Mouse (Mus musculus): ENCODE data around the gene Clba1. TPM values are rescaled to one million over a fixed set of nuclear protein-coding genes. Genes with fewer than 3 reads are reported as not detected.

The Clba1 gene
- polyA plus RNA-seq, 1 experiment from 2014 or later: 6.0 TPM

DNA sequence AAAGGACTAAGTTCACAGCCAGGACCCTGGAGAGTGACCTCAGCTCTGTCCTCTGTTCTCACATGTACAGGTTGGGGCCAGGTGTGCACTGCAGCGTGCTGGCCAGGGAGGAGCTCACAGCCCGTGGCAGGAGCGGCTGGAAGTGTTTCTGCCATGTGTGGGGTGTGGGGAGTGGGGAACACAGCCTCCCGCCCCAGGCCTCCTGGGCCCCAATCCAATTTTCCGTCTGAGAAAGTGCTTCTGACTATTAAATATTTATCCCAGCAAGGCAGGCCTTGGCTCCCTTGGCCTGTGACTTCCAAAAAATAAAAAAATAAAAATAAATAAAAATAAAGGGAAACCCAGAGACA, 10.4 kb upstream of the Clba1 start:
- WGBS: 36% methylated on average over 5 of the region's 5 CpGs
- no peaks in the 10 kb centered on the region for H3K9me3 ChIP-seq (replicated peaks; ENCODE audit: control insufficient read depth, low read length)
- ATAC-seq (replicated peaks; ENCODE audit: extremely low read depth, insufficient read depth, low FRiP score): no peak
- H3K27me3 ChIP-seq (ENCODE audit: control insufficient read depth, insufficient read depth, low read length): peaks cover 16% of the 10 kb centered on the region
- no peak overlapping the region for H3K4me3 ChIP-seq (ENCODE audit: low read length)
- no peak overlapping the region for H3K27ac ChIP-seq (ENCODE audit: low read length)
- no peak overlapping the region for H3K4me2 ChIP-seq (ENCODE audit: low read depth, low read length)
- H3K9ac ChIP-seq (ENCODE audit: low read length): 0 out of 2 replicates have a peak overlapping the region, but pooled peaks have one; percentile 38
- H3K36me3 ChIP-seq (ENCODE audit: control insufficient read depth, insufficient read depth): no peaks in the 10 kb centered on the region
- peaks cover 58% of the 10 kb centered on the region for H3K4me1 ChIP-seq (ENCODE audit: control insufficient read depth, insufficient read depth, low read length)

DNA sequence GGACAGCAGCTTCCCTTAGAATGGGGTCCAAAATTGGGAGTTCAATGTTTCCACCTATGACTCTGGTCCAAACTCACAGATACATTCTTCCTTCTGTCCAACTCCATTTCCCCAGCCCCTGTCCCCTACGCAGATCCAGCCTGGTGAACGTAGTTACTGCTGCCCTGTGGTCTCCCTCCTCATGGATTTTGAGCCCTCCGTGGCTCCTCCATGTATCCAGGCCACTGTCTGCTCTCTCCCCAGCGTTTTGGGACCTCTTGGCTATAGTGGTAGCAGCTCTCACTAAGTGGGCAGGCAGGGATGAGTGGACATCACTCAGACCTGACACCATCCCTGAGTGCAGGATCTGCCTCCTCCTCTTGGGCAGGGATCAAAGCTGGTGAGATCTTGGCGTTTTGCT, 10.0 kb upstream of the Clba1 start:
- no peak for ATAC-seq (replicated peaks; ENCODE audit: extremely low read depth, insufficient read depth, low FRiP score)
- Histone ChIP-seq H3K4me3 (ENCODE audit: low read length) (no peak overlapping the region), H3K27ac (ENCODE audit: low read length) (no peak overlapping the region), H3K4me2 (ENCODE audit: low read depth, low read length) (no peak overlapping the region), H3K9ac (ENCODE audit: low read length) (no peak overlapping the region), H3K27me3 (ENCODE audit: control insufficient read depth, insufficient read depth, low read length) (peaks cover 18% of the 10 kb centered on the region), H3K9me3 (replicated peaks; ENCODE audit: control insufficient read depth, low read length) (no peaks in the 10 kb centered on the region), H3K36me3 (ENCODE audit: control insufficient read depth, insufficient read depth) (no peaks in the 10 kb centered on the region), H3K4me1 (ENCODE audit: control insufficient read depth, insufficient read depth, low read length) (peaks cover 54% of the 10 kb centered on the region)
- WGBS: 72% methylated on average over 5 of the region's 5 CpGs

DNA sequence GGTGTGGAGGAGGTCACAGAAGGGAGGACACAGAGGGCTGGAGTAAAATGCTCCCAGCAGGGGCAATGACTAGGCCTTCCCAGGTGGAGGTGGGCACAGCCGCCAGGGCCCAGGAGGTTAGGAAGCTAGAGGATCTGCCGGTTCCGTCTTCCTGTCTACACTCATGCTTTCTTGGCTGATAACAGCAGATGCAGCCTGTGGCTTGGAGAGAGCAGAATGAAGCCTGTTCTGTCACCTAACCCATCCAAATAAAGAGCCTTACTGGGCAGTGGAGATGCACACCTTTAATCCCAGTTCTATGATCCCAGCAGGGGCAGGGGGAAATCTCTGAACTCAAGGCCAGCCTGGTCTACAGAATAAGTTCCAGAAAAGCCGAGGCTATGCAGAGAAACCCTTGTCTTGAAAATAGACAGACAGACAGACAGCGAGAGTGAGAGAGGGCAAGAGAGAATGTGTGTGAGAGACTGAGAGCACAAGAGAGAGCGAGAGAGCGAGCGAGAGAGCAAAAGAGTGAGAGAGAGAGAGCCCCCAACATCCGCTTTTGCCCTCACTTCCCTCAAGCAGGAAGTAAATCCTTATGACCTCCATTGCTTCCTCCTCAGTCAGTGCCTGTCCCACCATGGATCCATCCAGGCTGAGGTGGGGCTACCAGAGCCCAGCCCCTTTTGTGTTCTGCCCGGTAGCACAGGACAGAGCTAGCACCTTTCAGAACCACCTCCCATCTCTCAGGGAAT, 9.3 kb upstream of the Clba1 start:
- Histone ChIP-seq H3K27me3 (ENCODE audit: control insufficient read depth, insufficient read depth, low read length) (peaks cover 18% of the 10 kb centered on the region), H3K4me3 (ENCODE audit: low read length) (no peak overlapping the region), H3K9ac (ENCODE audit: low read length) (no peak overlapping the region), H3K27ac (ENCODE audit: low read length) (no peak overlapping the region), H3K9me3 (replicated peaks; ENCODE audit: control insufficient read depth, low read length) (no peaks in the 10 kb centered on the region), H3K36me3 (ENCODE audit: control insufficient read depth, insufficient read depth) (no peaks in the 10 kb centered on the region), H3K4me1 (ENCODE audit: control insufficient read depth, insufficient read depth, low read length) (peaks cover 51% of the 10 kb centered on the region), H3K4me2 (ENCODE audit: low read depth, low read length) (no peak overlapping the region)
- ATAC-seq (replicated peaks; ENCODE audit: extremely low read depth, insufficient read depth, low FRiP score): no peak
- WGBS: 75% methylated on average over 10 of the region's 10 CpGs

DNA sequence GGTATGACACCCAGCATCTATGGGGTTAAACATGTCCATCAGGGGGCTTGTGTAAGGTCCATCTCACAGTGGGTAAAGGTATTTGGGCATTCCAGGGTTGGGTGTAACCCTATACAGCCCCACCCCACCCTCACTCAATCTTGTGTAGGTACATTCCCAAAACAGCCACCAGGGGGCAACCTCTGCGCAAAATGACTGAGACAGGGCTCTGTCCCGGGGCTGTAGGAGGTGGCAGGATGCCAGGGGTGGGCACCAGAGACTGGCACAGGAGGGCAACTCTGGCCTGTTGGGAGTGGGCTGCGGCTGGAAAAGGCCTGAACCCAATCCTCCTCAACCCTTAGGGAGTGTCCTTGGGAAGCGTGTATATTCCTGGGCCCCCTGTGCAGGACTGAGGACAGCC, 8.3 kb upstream of the Clba1 start:
- no peak overlapping the region for H3K4me2 ChIP-seq (ENCODE audit: low read depth, low read length)
- peaks cover 41% of the 10 kb centered on the region for H3K4me1 ChIP-seq (ENCODE audit: control insufficient read depth, insufficient read depth, low read length)
- no peaks in the 10 kb centered on the region for H3K9me3 ChIP-seq (replicated peaks; ENCODE audit: control insufficient read depth, low read length)
- H3K36me3 ChIP-seq (ENCODE audit: control insufficient read depth, insufficient read depth): no peaks in the 10 kb centered on the region
- H3K4me3 ChIP-seq (ENCODE audit: low read length): no peak overlapping the region
- ATAC-seq (replicated peaks; ENCODE audit: extremely low read depth, insufficient read depth, low FRiP score): no peak
- 13% methylated on average over 4 of the region's 4 CpGs for WGBS
- H3K27ac ChIP-seq (ENCODE audit: low read length): no peak overlapping the region
- peaks cover 18% of the 10 kb centered on the region for H3K27me3 ChIP-seq (ENCODE audit: control insufficient read depth, insufficient read depth, low read length)
- H3K9ac ChIP-seq (ENCODE audit: low read length): no peak overlapping the region

DNA sequence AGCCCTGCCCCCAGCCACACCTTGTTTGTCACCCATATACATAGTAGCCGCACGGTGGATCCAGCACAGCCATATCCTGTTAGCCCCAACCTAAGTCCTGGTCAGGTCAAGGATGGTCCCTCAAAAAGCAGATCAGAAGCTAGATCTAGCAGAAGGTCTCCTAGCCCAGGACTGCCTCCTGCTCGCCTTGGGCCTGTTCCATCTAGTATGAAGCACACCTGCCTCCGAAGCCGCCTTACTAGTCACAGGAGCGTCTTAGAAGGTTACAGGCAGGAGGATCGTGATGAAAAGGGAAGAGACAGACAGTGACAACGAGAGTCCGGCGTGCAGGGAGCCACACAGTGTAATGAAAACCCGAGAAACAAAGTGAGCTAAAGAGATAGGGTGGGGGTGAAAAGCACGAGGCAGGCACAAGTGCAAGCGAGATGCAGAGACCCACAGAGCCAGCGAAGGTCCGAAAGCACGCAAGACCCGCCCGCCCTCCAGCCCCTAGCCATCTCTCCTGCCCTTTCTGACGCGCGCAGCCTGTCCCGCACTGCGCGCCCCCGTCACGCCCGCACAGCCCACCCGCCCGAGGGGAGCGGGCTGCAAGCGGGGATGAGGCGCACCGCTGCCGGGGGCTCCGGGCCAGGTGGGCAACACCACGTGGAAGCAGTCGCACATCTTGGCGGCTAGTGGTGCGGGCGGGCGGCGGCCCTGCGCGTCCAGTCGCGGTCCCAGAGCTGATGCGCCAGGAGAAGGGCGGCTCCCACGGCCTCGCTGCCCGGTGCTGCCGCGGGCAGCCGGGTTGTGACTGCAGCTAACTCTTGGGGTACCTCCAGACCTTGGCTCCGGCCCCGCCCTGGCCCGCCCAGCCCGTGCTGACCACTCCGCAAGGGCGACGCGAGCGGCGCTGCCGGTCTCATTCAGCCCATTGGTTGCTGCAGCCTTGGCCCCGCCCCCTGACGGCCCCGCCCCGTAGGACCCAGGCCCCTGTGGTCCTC, 6.6 kb upstream of the Clba1 start, which contains the start of gene Ahnak2:
Gene Ahnak2, minus strand, starts transcription at position 794 of the 983 bp plus-strand sequence.
- Histone ChIP-seq H3K27me3 (ENCODE audit: control insufficient read depth, insufficient read depth, low read length) (peaks cover 18% of the 10 kb centered on the region), H3K4me2 (ENCODE audit: low read depth, low read length) (peak within 1 kb of the TSS; percentile 98), H3K36me3 (ENCODE audit: control insufficient read depth, insufficient read depth) (no peaks in the 10 kb centered on the region), H3K9ac (ENCODE audit: low read length) (peak within 1 kb of the TSS; percentile 59), H3K4me3 (ENCODE audit: low read length) (peak within 1 kb of the TSS; percentile 61), H3K27ac (ENCODE audit: low read length) (no peak within 1 kb of the TSS), H3K4me1 (ENCODE audit: control insufficient read depth, insufficient read depth, low read length) (peaks cover 28% of the 10 kb centered on the region), H3K9me3 (replicated peaks; ENCODE audit: control insufficient read depth, low read length) (no peaks in the 10 kb centered on the region)
- ATAC-seq (replicated peaks; ENCODE audit: extremely low read depth, insufficient read depth, low FRiP score): no peak
- WGBS: 5% methylated on average over 54 of the region's 69 CpGs

DNA sequence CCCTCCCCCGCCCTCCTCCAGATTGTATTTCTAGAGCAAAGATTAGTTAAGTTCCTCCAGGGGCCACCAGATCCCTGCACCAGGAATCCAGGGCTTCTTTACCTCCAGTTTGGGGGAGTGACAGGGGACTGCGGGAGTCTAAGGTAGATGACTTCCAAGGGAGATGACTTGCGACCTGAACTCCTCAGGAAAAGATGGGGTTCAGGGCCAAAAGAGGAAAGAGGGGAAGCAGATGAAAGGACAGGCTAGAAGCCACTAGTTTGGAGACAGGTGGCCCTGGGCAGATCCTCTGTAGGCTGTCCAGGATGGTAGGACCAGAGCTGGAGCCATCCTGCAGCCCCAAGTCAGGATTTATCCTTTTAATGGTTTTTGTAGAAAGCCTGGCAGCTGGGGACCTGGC, 5.8 kb upstream of the Clba1 start:
- H3K27ac ChIP-seq (ENCODE audit: low read length): no peak overlapping the region
- no peak overlapping the region for H3K9ac ChIP-seq (ENCODE audit: low read length)
- no peak for ATAC-seq (replicated peaks; ENCODE audit: extremely low read depth, insufficient read depth, low FRiP score)
- peaks cover 18% of the 10 kb centered on the region for H3K27me3 ChIP-seq (ENCODE audit: control insufficient read depth, insufficient read depth, low read length)
- H3K9me3 ChIP-seq (replicated peaks; ENCODE audit: control insufficient read depth, low read length): no peaks in the 10 kb centered on the region
- 32% methylated on average over 3 of the region's 3 CpGs for WGBS
- peak overlapping the region; percentile 98 for H3K4me2 ChIP-seq (ENCODE audit: low read depth, low read length)
- no peaks in the 10 kb centered on the region for H3K36me3 ChIP-seq (ENCODE audit: control insufficient read depth, insufficient read depth)
- H3K4me1 ChIP-seq (ENCODE audit: control insufficient read depth, insufficient read depth, low read length): peaks cover 20% of the 10 kb centered on the region
- H3K4me3 ChIP-seq (ENCODE audit: low read length): no peak overlapping the region

DNA sequence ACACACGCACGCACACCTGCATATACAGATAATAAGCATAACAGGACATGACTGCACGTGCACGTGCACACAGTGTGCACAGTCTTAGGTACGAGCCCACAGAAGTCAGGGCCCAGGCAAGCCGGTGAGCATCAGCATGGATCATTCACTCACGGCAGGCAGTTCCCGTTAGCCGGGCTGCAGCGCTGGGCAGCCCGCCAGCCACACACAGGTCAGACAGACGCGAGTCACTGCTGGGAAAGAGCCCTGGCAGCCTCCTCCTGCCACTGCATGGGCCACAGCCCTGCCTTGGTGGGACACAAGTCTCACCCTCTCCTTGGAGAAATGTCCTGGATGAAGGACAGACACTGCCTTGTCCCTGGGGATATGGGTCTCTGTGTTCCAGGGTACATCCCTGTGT, 4.7 kb upstream of the Clba1 start:
- no peak for ATAC-seq (replicated peaks; ENCODE audit: extremely low read depth, insufficient read depth, low FRiP score)
- 47% methylated on average over 13 of the region's 13 CpGs for WGBS

DNA sequence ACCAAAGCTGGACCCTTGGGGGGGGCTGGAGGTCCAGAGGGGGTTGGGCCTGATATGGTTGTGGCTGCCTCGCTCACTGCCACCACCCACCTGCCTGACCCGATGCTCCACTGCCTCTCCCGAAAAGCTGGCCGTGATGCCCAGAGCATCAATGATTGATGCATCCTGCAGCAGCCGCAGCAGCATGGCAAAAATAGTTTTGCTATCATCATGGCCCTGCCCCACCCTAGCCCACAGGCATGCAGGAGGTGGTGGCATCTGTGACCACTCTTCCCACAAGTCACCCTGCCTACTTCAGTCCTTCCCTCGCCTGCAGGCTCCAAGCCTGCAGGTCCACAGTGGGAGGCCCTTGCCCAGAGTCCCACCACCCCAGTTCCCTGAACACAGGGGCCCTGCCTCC, 2.7 kb upstream of the Clba1 start:
- H3K27me3 ChIP-seq (ENCODE audit: control insufficient read depth, insufficient read depth, low read length): peaks cover 17% of the 10 kb centered on the region
- WGBS: 53% methylated on average over 6 of the region's 6 CpGs
- no peak overlapping the region for H3K27ac ChIP-seq (ENCODE audit: low read length)
- H3K9ac ChIP-seq (ENCODE audit: low read length): no peak overlapping the region
- H3K4me2 ChIP-seq (ENCODE audit: low read depth, low read length): no peak overlapping the region
- peaks cover 24% of the 10 kb centered on the region for H3K4me1 ChIP-seq (ENCODE audit: control insufficient read depth, insufficient read depth, low read length)
- no peak overlapping the region for H3K4me3 ChIP-seq (ENCODE audit: low read length)
- H3K9me3 ChIP-seq (replicated peaks; ENCODE audit: control insufficient read depth, low read length): no peaks in the 10 kb centered on the region
- no peaks in the 10 kb centered on the region for H3K36me3 ChIP-seq (ENCODE audit: control insufficient read depth, insufficient read depth)
- no peak for ATAC-seq (replicated peaks; ENCODE audit: extremely low read depth, insufficient read depth, low FRiP score)

More for the DNA sequence above, 4.7 kb upstream of the Clba1 start:
- peaks cover 18% of the 10 kb centered on the region for H3K27me3 ChIP-seq (ENCODE audit: control insufficient read depth, insufficient read depth, low read length)
- H3K9me3 ChIP-seq (replicated peaks; ENCODE audit: control insufficient read depth, low read length): no peaks in the 10 kb centered on the region
- H3K36me3 ChIP-seq (ENCODE audit: control insufficient read depth, insufficient read depth): no peaks in the 10 kb centered on the region
- peaks cover 14% of the 10 kb centered on the region for H3K4me1 ChIP-seq (ENCODE audit: control insufficient read depth, insufficient read depth, low read length)
- H3K27ac ChIP-seq (ENCODE audit: low read length): no peak overlapping the region
- no peak overlapping the region for H3K9ac ChIP-seq (ENCODE audit: low read length)
- H3K4me3 ChIP-seq (ENCODE audit: low read length): no peak overlapping the region
- no peak overlapping the region for H3K4me2 ChIP-seq (ENCODE audit: low read depth, low read length)

DNA sequence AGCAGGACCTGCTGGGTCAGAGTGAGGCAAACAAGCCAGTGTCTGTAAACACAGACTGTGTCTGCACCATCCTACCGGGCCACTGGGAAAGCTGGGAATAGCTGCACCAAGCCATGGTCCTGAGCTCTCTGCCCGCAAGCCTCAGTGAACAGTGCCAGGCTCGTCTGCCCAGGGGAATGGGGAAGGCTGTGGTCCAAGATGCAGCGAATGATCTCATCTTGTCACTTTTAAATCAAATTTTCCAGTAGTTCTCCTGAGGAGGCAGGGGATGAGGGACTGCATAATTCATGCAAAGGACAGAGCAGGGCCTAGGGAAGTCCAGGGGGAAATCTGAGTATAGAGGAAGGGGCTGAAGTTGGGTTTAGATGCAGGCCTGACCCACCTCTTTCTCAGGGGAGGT, 941 bp upstream of the Clba1 start:
- no peak overlapping the region for H3K4me2 ChIP-seq (ENCODE audit: low read depth, low read length)
- H3K4me1 ChIP-seq (ENCODE audit: control insufficient read depth, insufficient read depth, low read length): peaks cover 24% of the 10 kb centered on the region
- H3K4me3 ChIP-seq (ENCODE audit: low read length): no peak overlapping the region
- ATAC-seq (replicated peaks; ENCODE audit: extremely low read depth, insufficient read depth, low FRiP score): no peak
- no peaks in the 10 kb centered on the region for H3K9me3 ChIP-seq (replicated peaks; ENCODE audit: control insufficient read depth, low read length)
- H3K9ac ChIP-seq (ENCODE audit: low read length): no peak overlapping the region
- no peak overlapping the region for H3K27ac ChIP-seq (ENCODE audit: low read length)
- peaks cover 7% of the 10 kb centered on the region; the same call in 1 of the 2 replicates for H3K27me3 ChIP-seq (ENCODE audit: control insufficient read depth, insufficient read depth, low read length)
- 87% methylated on average over 4 of the region's 4 CpGs for WGBS
- H3K36me3 ChIP-seq (ENCODE audit: control insufficient read depth, insufficient read depth): no peaks in the 10 kb centered on the region

Measured in heart, embryonic 16.5 days (tissue).